ENCODE assay signal across 22 mouse cellular contexts in genomic region chr12:27881720-27882119, GRCm38 (mm10).
DNase-seq lines count a peak whose midpoint lies in the region; ATAC-seq and TF ChIP-seq lines count a peak whose summit lies in the region.
"Had no signal": no experiment of that assay in that cellular context is flagged by ENCODE, and none has a peak within 500 bp of the region (broad histone marks: within the 10 kb centered on the region; RNA-seq: fewer than 3 reads in every experiment).

No protein-coding gene starts in this region.

- H3K36me3 ChIP-seq in lung, embryonic 14.5 days (ENCODE audit: insufficient read depth), result no peaks in the 10 kb centered on the region
- H3K36me3 ChIP-seq: heart, embryonic 15.5 days; liver, embryonic 13.5 days; lung, embryonic 15.5 days; neural tube, embryonic 12.5 days had no signal

- no peaks in the 10 kb centered on the region for H3K9me3 ChIP-seq in lung, embryonic 14.5 days (ENCODE audit: low read depth, low read length)
- H3K9me3 ChIP-seq: forebrain, embryonic 13.5 days; heart, embryonic 15.5 days; liver, embryonic 13.5 days; lung, embryonic 15.5 days; neural tube, embryonic 12.5 days had no signal

- H3K27ac ChIP-seq in lung, embryonic 14.5 days (ENCODE audit: low read depth), result no peak overlapping the region
- H3K27ac ChIP-seq: forebrain, embryonic 13.5 days; heart, embryonic 15.5 days; hindbrain, postnatal 0 days; liver, embryonic 13.5 days; lung, embryonic 15.5 days; macrophage; neural tube, embryonic 12.5 days had no signal

- no peak for TF ChIP-seq CTCF in lung, embryonic 14.5 days (IDR thresholded peaks at IDR 0.05; ENCODE audit: low read depth)

- H3K27me3 ChIP-seq in lung, embryonic 14.5 days (ENCODE audit: insufficient read depth, low read length), result no peaks in the 10 kb centered on the region
- H3K27me3 ChIP-seq: forebrain, embryonic 13.5 days; heart, embryonic 15.5 days; liver, embryonic 13.5 days; lung, embryonic 15.5 days; neural tube, embryonic 12.5 days had no signal

- WGBS in lung, embryonic 14.5 days, result 29% methylated on average over 4 of the region's 4 CpGs

- H3K4me2 ChIP-seq in lung, embryonic 14.5 days, result no peak overlapping the region
- H3K4me2 ChIP-seq: forebrain, embryonic 13.5 days; heart, embryonic 15.5 days; liver, embryonic 13.5 days; lung, embryonic 15.5 days; neural tube, embryonic 12.5 days had no signal

- ATAC-seq in lung, embryonic 14.5 days (ENCODE audit: insufficient read depth), result no peak; the same call in 1 of the 2 replicates
- ATAC-seq in erythroid progenitor cell, adult 5-6 weeks (replicated peaks; ENCODE audit: low FRiP score, poor library complexity, severe bottlenecking), result no peak
- ATAC-seq: forebrain, embryonic 13.5 days; hindbrain, postnatal 0 days had no signal

- H3K4me3 ChIP-seq in lung, embryonic 14.5 days (ENCODE audit: low read depth, low read length), result no peak overlapping the region
- H3K4me3 ChIP-seq: forebrain, embryonic 13.5 days; heart, embryonic 15.5 days; liver, embryonic 13.5 days; lung, embryonic 15.5 days; neural tube, embryonic 12.5 days had no signal

- no peak overlapping the region for H3K9ac ChIP-seq in lung, embryonic 14.5 days
- H3K9ac ChIP-seq: forebrain, embryonic 13.5 days; heart, embryonic 15.5 days; liver, embryonic 13.5 days; lung, embryonic 15.5 days; neural tube, embryonic 12.5 days had no signal

- DNase-seq in lung, embryonic 14.5 days, result peak; percentile 11
- DNase-seq in lung, postnatal 36 days, result no peak
- DNase-seq in embryo, embryonic 10.5 days (ENCODE audit: low spot score), result peak; percentile 67
- peak; percentile 10 for DNase-seq in embryo, embryonic 9.5 days (ENCODE audit: extremely low spot score)
- peak; percentile 77 for DNase-seq in mesoderm, embryonic 11.5 days (ENCODE audit: low read depth, low spot score)
- DNase-seq in MN1 (ENCODE audit: low spot score), result no peak
- DNase-seq: adrenal gland, postnatal 10 days; cerebellum, adult 11 months; cerebellum, postnatal 14 days; gastrocnemius, postnatal 36 days; kidney, adult 8-10 months; left cerebral cortex, postnatal 4 days; liver, embryonic 13.5 days; spleen, adult 18-20 months; thymus, postnatal 36 days had no signal

- no peaks in the 10 kb centered on the region for H3K4me1 ChIP-seq in lung, embryonic 14.5 days (ENCODE audit: insufficient read depth)
- H3K4me1 ChIP-seq: forebrain, embryonic 13.5 days; heart, embryonic 15.5 days; liver, embryonic 13.5 days; lung, embryonic 15.5 days; neural tube, embryonic 12.5 days had no signal

Comparison
In these comparisons a context has a peak if more than half of its experiments do, and no peak if none do; other contexts are left out.
1. DNase-seq: peak in lung, embryonic 14.5 days (single experiment), embryo, embryonic 10.5 days (single experiment), embryo, embryonic 9.5 days (single experiment) and mesoderm, embryonic 11.5 days (single experiment); none in lung, postnatal 36 days (single experiment) and MN1 (single experiment).